Mouse (Mus musculus): ENCODE measurements at regions not wholly inside any gene's neighbourhood (a gene's known extent, or its start where the extent isn't known, plus 50 kb on each side); places are given as distances from the start of the nearest gene placed in this dataset.
"Not testable (repeated sequence)": the region's sequence is repeated elsewhere in the genome, so short reads cannot be mapped to it uniquely, and the experiment has no call there.

GRCm38 (mm10) chr12:93151530-93151929 is 1302.6 kb upstream of the Sel1l start:
- no peak for DNase-seq (ENCODE audit: low spot score in 2 of 2)

- DNase-seq (ENCODE audit: low spot score in 2 of 2): no peak
These were observed 1293.3 kb upstream of the Sel1l start for GRCm38 (mm10) chr12:93142265-93142664.

GRCm38 (mm10) chr12:93136395-93136794 is 1287.4 kb upstream of the Sel1l start:
- no peak for DNase-seq (ENCODE audit: low spot score in 2 of 2)

- DNase-seq (ENCODE audit: low spot score in 2 of 2): no peak
These were observed 1273.3 kb upstream of the Sel1l start for GRCm38 (mm10) chr12:93122216-93122615.

GRCm38 (mm10) chr12:93088031-93088790 is 1239.3 kb upstream of the Sel1l start:
- no peak for DNase-seq (ENCODE audit: low spot score in 2 of 2)

GRCm38 (mm10) chr12:93063864-93064263 is 1214.9 kb upstream of the Sel1l start:
- no peak for DNase-seq (ENCODE audit: low spot score in 2 of 2)

- DNase-seq (ENCODE audit: low spot score in 2 of 2): no peak
These were observed 1170.7 kb upstream of the Sel1l start for GRCm38 (mm10) chr12:93019633-93020032.

GRCm38 (mm10) chr12:93011583-93011982 is 1162.6 kb upstream of the Sel1l start:
- DNase-seq (ENCODE audit: low spot score in 2 of 2): no peak

- no peak for DNase-seq (ENCODE audit: low spot score in 2 of 2)
These were observed 1157.9 kb upstream of the Sel1l start for GRCm38 (mm10) chr12:93006844-93007365.

- no peak for DNase-seq (ENCODE audit: low spot score in 2 of 2)
These were observed 1154.2 kb upstream of the Sel1l start for GRCm38 (mm10) chr12:93003125-93003524.

GRCm38 (mm10) chr12:92975698-92976097 is 1126.7 kb upstream of the Sel1l start:
- no peak for DNase-seq (ENCODE audit: low spot score in 2 of 2)

- DNase-seq (ENCODE audit: low spot score in 2 of 2): no peak
These were observed 1095.4 kb upstream of the Sel1l start for GRCm38 (mm10) chr12:92944352-92944751.

GRCm38 (mm10) chr12:92927591-92927990 is 1078.6 kb upstream of the Sel1l start:
- DNase-seq (ENCODE audit: low spot score in 2 of 2): no peak

GRCm38 (mm10) chr12:92926942-92927341 is 1078.0 kb upstream of the Sel1l start:
- DNase-seq (ENCODE audit: low spot score in 2 of 2): no peak

- no peak for DNase-seq (ENCODE audit: low spot score in 2 of 2)
These were observed 1071.0 kb upstream of the Sel1l start for GRCm38 (mm10) chr12:92919920-92920319.

- DNase-seq (ENCODE audit: low spot score in 2 of 2): no peak
These were observed 1067.3 kb upstream of the Sel1l start for GRCm38 (mm10) chr12:92916267-92916666.

- DNase-seq (ENCODE audit: low spot score in 2 of 2): no peak
These were observed 1066.8 kb upstream of the Sel1l start for GRCm38 (mm10) chr12:92915776-92916175.

GRCm38 (mm10) chr12:92915203-92915602 is 1066.2 kb upstream of the Sel1l start:
- no peak for DNase-seq (ENCODE audit: low spot score in 2 of 2)

- no peak for DNase-seq (ENCODE audit: low spot score in 2 of 2)
These were observed 1055.4 kb upstream of the Sel1l start for GRCm38 (mm10) chr12:92904382-92904781.

GRCm38 (mm10) chr12:92892315-92892714 is 1043.4 kb upstream of the Sel1l start:
- DNase-seq (ENCODE audit: low spot score in 2 of 2): no peak

GRCm38 (mm10) chr12:92891663-92892062 is 1042.7 kb upstream of the Sel1l start:
- DNase-seq (ENCODE audit: low spot score in 2 of 2): not testable (repeated sequence)

GRCm38 (mm10) chr12:92891126-92891525 is 1042.2 kb upstream of the Sel1l start:
- DNase-seq (ENCODE audit: low spot score in 2 of 2): not testable (repeated sequence)

GRCm38 (mm10) chr12:92887747-92888146 is 1038.8 kb upstream of the Sel1l start:
- no peak for DNase-seq (ENCODE audit: low spot score in 2 of 2)
